Mouse (Mus musculus) brain, adult 2 months (tissue): Measurements from ENCODE around the gene Fga.

Experiments used
- DNase-seq: peaks from one replicate; pipeline ENCODE4 v3.0.0; 2011; ENCODE audit warnings: low read depth, low spot score

Gene Fga

GRCm38 (mm10) chr3:83027546-83028251 is 1.8 kb downstream of the Fga start:
- peak; percentile 40 for DNase-seq

GRCm38 (mm10) chr3:83030331-83030730 is 4.5 kb downstream of the Fga start:
- DNase-seq = no peak

- DNase-seq = no peak
Observed at GRCm38 (mm10) chr3:83032746-83033308, 7.0 kb downstream of the Fga start.

- DNase-seq = no peak
Observed at GRCm38 (mm10) chr3:83033801-83034200, 7.9 kb downstream of the Fga start.

GRCm38 (mm10) chr3:83038865-83039264 is 13.0 kb downstream of the Fga start:
- DNase-seq = no peak

DNA sequence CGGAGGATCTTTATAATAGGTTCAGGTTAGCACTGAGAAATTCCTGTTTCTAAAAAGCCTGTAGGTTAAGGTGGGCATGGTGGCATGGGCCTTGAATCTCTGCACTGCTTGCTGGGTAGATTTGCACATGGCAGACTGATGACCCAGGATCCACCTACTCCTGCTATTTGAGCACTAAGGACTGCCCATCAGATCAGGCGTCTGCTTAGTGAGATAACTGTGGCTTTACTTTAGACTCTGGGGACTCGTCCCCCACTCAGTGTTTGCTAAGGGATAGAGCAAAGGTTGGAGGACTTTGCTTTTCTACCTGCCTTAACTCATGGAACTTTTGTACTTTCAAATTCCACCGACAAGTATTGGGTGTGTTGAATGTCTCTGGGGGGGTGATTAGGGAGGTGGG is 13.8 kb downstream of the Fga start:
- DNase-seq = no peak

- no peak for DNase-seq
Observed at GRCm38 (mm10) chr3:83042451-83042850, 16.6 kb downstream of the Fga start.

- DNase-seq = no peak
Observed at GRCm38 (mm10) chr3:83046649-83047048, 20.8 kb downstream of the Fga start.

DNA sequence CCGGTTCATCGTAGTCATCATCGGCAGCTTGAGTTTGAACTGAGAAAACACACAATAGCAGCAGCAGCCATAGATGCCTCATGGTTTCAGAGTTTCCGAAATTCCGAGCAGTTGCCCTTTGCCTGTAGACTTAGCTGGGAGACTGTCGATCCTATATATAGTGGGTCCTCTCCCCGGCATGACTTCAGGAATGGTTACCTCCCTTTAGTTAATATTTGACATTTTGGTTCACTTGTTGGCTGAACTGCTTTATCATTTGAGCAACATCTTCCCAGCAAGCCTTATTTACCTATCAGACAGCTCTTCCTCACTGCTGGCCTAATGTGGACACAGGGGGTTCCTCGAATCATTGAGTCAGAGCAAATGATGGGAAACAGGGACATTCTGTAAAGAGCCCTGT is 23.8 kb downstream of the Fga start, which contains the start of gene Fgb:
Gene Fgb, minus strand, starts transcription at position 184 of the 400 bp plus-strand sequence.
- no peak for DNase-seq

- DNase-seq = no peak
Observed at GRCm38 (mm10) chr3:83050661-83051060, 24.8 kb downstream of the Fga start.

DNA sequence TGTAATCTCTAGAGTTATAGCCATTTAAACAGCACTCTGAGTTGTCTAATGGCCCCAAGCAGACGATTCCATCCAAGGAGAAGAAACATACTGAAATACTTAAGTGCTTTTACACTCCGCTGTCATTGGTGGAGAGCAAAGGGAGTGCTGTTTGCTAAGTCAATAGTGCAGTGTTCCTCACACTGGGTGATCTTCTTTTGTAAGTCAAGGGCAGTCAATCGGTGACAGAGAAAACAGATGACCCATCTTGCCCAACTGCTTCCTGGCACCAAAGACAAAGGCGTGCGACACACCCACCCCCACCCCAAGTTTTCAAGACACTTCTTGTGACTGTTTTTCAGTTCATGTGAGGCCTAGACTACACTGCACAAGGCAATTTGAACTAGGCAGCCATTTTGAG is 26.2 kb downstream of the Fga start:
- no peak for DNase-seq

GRCm38 (mm10) chr3:83053126-83053525 is 27.2 kb downstream of the Fga start:
- no peak for DNase-seq

DNA sequence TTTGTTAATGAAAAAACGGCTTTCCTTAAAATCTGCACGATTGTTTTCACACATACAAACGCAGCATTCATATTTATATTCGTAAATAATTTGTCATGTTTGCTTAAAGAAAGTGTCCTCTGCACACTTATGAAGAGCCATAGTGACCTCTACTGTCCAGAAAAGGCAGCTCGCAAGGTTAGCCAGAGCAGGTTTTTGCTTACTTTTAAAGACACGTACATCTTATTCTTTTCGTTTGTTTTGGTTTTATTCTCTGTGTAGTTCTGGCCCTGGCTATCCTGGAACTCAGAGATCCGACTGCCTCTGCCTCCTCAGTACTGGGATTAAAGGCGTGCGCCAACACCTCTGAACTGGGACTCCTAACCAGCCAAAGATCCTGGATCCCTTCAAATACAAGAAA is 27.9 kb downstream of the Fga start:
- DNase-seq = peak; percentile 74

DNA sequence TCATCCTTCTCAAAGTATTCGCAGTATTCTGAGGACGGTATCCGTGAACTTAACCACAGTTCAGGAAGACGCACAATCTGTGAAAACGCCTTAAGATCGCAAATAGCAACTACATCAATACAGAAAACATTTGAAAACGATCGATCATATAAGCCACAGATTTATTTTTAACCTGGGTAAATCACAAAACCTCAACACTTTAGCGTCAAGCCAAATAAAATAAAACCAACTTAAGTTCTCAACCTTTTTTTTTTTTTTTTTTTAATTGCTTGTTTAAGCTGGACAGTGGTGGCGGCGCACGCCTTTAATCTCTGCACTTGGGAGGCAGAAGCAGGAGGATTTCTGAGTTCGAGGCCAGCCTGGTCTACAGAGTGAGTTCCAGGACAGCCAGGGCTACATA is 28.9 kb downstream of the Fga start:
- no peak for DNase-seq

GRCm38 (mm10) chr3:83055281-83056038 is 29.6 kb downstream of the Fga start, which contains the start of gene Plrg1:
Gene Plrg1 (plus strand): TSS chr3:83055522.
- peak; percentile 99 for DNase-seq

GRCm38 (mm10) chr3:83057046-83057445 is 31.2 kb downstream of the Fga start:
- no peak for DNase-seq

GRCm38 (mm10) chr3:83067920-83068319 is 42.0 kb downstream of the Fga start:
- DNase-seq = no peak

- DNase-seq = no peak
Observed at GRCm38 (mm10) chr3:83068869-83069268, 43.0 kb downstream of the Fga start.

DNA sequence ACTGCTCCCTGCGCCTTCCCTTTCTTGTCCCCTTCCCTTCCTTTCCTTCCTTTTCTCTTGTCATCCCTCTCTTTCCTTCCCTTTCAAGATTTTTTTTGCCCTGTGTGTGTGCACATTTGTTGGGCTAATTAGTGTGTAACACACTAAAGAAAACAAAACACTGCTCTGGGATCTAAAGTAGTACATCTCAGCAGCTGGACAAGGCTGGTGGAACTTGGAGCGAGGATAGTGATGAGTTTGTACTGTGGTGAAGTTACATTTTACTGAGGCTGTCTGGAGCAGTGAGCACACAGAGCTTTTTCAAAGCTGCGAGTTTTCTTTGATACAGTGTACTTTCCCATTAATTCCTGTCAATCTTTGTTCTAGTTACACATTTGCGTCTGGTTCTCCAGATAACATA is 44.4 kb downstream of the Fga start:
- no peak for DNase-seq

GRCm38 (mm10) chr3:83076563-83076962 is 50.7 kb downstream of the Fga start:
- peak; percentile 77 for DNase-seq

DNA sequence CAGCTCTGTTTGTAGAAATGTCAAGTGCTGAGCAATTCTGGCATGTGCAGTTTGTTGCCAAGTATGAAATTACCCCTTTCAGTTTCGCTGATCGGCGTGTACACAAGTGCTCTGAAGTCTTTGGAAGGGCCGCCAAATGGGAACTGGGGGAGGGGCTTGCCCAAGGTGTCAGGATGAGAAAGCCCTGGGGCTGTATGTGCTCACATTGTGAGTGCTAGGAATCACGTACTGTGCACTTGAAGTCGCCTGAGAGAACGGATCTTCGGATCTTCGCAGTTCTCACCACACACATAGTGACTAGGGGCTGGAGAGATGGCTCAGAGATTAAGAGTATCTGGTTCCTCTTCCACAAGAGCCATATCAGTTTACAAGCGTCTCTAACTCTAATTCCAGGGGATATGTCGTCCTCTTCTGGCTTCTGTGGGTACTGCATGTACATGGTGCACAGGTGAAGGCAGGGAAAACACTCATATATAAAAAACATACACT is 54.7 kb downstream of the Fga start:
- DNase-seq = peak; percentile 73
